Mouse (Mus musculus): ENCODE data around the gene Zscan20. TPM values are rescaled to one million over a fixed set of nuclear protein-coding genes. Genes with fewer than 3 reads are reported as not detected.

The Zscan20 gene
- polyA plus RNA-seq, 1 experiment: not detected

- WGBS: 80% methylated on average over 23 of the region's 23 CpGs
- Histone ChIP-seq H3K4me1 (ENCODE audit: control insufficient read depth, insufficient read depth, low read length) (peaks cover 10% of the 10 kb centered on the region), H3K4me3 (ENCODE audit: insufficient read depth, low read depth, low read length) (no peak overlapping the region), H3K27ac (ENCODE audit: insufficient read depth, low read depth, low read length) (no peak overlapping the region)
- TF ChIP-seq CTCF (IDR thresholded peaks at IDR 0.05; ENCODE audit: insufficient read depth, low read depth, low read length) (no peak), POLR2A (IDR thresholded peaks at IDR 0.05; ENCODE audit: insufficient read depth, low read depth, low read length) (no peak)
These were observed 32.1 kb upstream of the Zscan20 start for GRCm38 (mm10) chr4:128641766-128642717.

GRCm38 (mm10) chr4:128638265-128638923 lies 28.5 kb upstream of the Zscan20 start:
- Histone ChIP-seq H3K27ac (ENCODE audit: insufficient read depth, low read depth, low read length) (no peak overlapping the region; the same call in 1 of the 2 replicates), H3K4me1 (ENCODE audit: control insufficient read depth, insufficient read depth, low read length) (peaks cover 14% of the 10 kb centered on the region), H3K4me3 (ENCODE audit: insufficient read depth, low read depth, low read length) (no peak overlapping the region)
- TF ChIP-seq POLR2A (IDR thresholded peaks at IDR 0.05; ENCODE audit: insufficient read depth, low read depth, low read length) (no peak), CTCF (IDR thresholded peaks at IDR 0.05; ENCODE audit: insufficient read depth, low read depth, low read length) (no peak)
- WGBS: 53% methylated on average over 18 of the region's 18 CpGs

- TF ChIP-seq CTCF (IDR thresholded peaks at IDR 0.05; ENCODE audit: insufficient read depth, low read depth, low read length) (no peak), POLR2A (IDR thresholded peaks at IDR 0.05; ENCODE audit: insufficient read depth, low read depth, low read length) (no peak)
- Histone ChIP-seq H3K4me1 (ENCODE audit: control insufficient read depth, insufficient read depth, low read length) (peaks cover 14% of the 10 kb centered on the region), H3K4me3 (ENCODE audit: insufficient read depth, low read depth, low read length) (no peak overlapping the region), H3K27ac (ENCODE audit: insufficient read depth, low read depth, low read length) (no peak overlapping the region)
- 71% methylated on average over 11 of the region's 11 CpGs for WGBS
These were observed 27.4 kb upstream of the Zscan20 start for GRCm38 (mm10) chr4:128637250-128637649.

DNA sequence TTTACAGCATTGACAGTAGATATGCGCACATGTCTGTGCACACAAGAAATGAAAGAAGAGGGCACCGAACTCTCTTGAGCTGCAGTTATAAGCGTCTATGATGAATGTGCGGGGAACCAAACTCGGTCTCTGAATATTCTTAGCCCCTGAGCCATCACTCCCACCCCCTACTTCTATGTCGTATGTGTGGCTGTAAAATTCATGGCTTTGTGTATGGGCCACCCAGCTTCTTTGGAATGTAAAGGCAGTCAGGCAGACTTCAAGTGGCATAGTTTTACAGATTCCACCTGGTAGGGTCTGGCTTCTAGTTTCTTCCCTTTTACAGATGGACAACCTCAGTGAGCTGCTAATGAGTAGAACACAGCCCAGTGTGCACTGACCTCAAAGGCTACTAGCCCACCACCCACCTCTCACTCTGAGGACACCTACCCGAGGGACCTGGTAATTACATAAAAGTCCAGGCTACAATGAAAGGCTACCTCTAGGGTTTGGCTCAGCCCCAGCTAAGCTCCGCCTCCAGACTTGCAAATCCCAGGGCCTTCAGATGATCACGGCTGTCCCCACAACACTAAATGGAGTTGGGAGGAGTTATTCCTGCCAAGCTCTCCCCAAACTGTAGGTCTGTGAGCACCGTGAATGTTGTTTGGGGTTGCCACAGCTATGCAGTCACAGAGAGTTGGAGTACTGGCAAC lies 26.1 kb upstream of the Zscan20 start:
- Histone ChIP-seq H3K27ac (ENCODE audit: insufficient read depth, low read depth, low read length) (no peak overlapping the region), H3K4me3 (ENCODE audit: insufficient read depth, low read depth, low read length) (no peak overlapping the region), H3K4me1 (ENCODE audit: control insufficient read depth, insufficient read depth, low read length) (peaks cover 14% of the 10 kb centered on the region)
- 59% methylated on average over 10 of the region's 10 CpGs for WGBS
- TF ChIP-seq POLR2A (IDR thresholded peaks at IDR 0.05; ENCODE audit: insufficient read depth, low read depth, low read length) (no peak), CTCF (IDR thresholded peaks at IDR 0.05; ENCODE audit: insufficient read depth, low read depth, low read length) (no peak)

GRCm38 (mm10) chr4:128635451-128635850 lies 25.6 kb upstream of the Zscan20 start:
- H3K27ac ChIP-seq (ENCODE audit: insufficient read depth, low read depth, low read length): no peak overlapping the region
- WGBS: 39% methylated on average over 7 of the region's 7 CpGs
- no peak overlapping the region for H3K4me3 ChIP-seq (ENCODE audit: insufficient read depth, low read depth, low read length)
- TF ChIP-seq CTCF (IDR thresholded peaks at IDR 0.05; ENCODE audit: insufficient read depth, low read depth, low read length): no peak
- no peak for TF ChIP-seq POLR2A (IDR thresholded peaks at IDR 0.05; ENCODE audit: insufficient read depth, low read depth, low read length)
- peaks cover 14% of the 10 kb centered on the region for H3K4me1 ChIP-seq (ENCODE audit: control insufficient read depth, insufficient read depth, low read length)

- Histone ChIP-seq H3K4me3 (ENCODE audit: insufficient read depth, low read depth, low read length) (no peak overlapping the region), H3K4me1 (ENCODE audit: control insufficient read depth, insufficient read depth, low read length) (no peaks in the 10 kb centered on the region), H3K27ac (ENCODE audit: insufficient read depth, low read depth, low read length) (no peak overlapping the region)
- TF ChIP-seq POLR2A (IDR thresholded peaks at IDR 0.05; ENCODE audit: insufficient read depth, low read depth, low read length): no peak
- no peak for TF ChIP-seq CTCF (IDR thresholded peaks at IDR 0.05; ENCODE audit: insufficient read depth, low read depth, low read length)
- WGBS: 91% methylated on average over 8 of the region's 8 CpGs
These were observed 11.2 kb upstream of the Zscan20 start for GRCm38 (mm10) chr4:128621109-128621508.

GRCm38 (mm10) chr4:128620572-128620971 lies 10.7 kb upstream of the Zscan20 start:
- no peaks in the 10 kb centered on the region for H3K4me1 ChIP-seq (ENCODE audit: control insufficient read depth, insufficient read depth, low read length)
- WGBS: 93% methylated on average over 6 of the region's 6 CpGs
- H3K4me3 ChIP-seq (ENCODE audit: insufficient read depth, low read depth, low read length): no peak overlapping the region
- no peak overlapping the region for H3K27ac ChIP-seq (ENCODE audit: insufficient read depth, low read depth, low read length)
- TF ChIP-seq CTCF (IDR thresholded peaks at IDR 0.05; ENCODE audit: insufficient read depth, low read depth, low read length): no peak
- TF ChIP-seq POLR2A (IDR thresholded peaks at IDR 0.05; ENCODE audit: insufficient read depth, low read depth, low read length): no peak

DNA sequence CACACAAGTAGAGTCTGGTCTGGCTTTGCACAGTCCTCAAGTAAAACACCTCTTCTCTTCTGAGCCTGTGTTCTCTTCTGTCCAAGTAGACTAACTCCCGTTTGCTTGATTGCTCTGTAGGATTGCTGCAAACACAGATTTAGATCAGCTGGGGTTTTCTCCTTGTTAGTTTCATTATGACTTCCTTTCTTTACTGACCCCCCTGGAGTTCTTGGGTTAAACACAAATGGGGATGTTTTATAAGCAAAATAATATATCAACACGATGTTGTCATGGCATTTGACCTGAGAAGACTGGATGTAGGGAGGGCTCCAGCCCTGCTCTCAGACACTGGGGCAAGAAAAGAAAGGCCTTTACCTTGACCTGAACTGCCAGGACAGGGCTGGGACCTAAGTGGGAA lies 9.1 kb upstream of the Zscan20 start:
- no peaks in the 10 kb centered on the region for H3K4me1 ChIP-seq (ENCODE audit: control insufficient read depth, insufficient read depth, low read length)
- TF ChIP-seq POLR2A (IDR thresholded peaks at IDR 0.05; ENCODE audit: insufficient read depth, low read depth, low read length): no peak
- TF ChIP-seq CTCF (IDR thresholded peaks at IDR 0.05; ENCODE audit: insufficient read depth, low read depth, low read length): no peak
- no peak overlapping the region for H3K4me3 ChIP-seq (ENCODE audit: insufficient read depth, low read depth, low read length)
- 60% methylated on average over 2 of the region's 2 CpGs for WGBS
- no peak overlapping the region for H3K27ac ChIP-seq (ENCODE audit: insufficient read depth, low read depth, low read length)

Data from olfactory bulb, adult 2 months (tissue).